Mouse (Mus musculus): ENCODE measurements around the gene Kif1c.
A peak's percentile ranks its signal among the peaks of the same experiment; 100 is the strongest.

The Kif1c gene

GRCm38 (mm10) chr11:70699722-70700556, at the start of gene Kif1c, which contains the start of gene Inca1:
TSS of gene Kif1c (plus strand) at chr11:70700548.
TSS of gene Inca1 (minus strand) at chr11:70700155.
- DNase-seq (ENCODE audit: low spot score in 2 of 2): peak; percentile 93 to 95

GRCm38 (mm10) chr11:70651391-70651790, 49.0 kb upstream of the Kif1c start:
- DNase-seq (ENCODE audit: low spot score in 2 of 2): peak; percentile 47 to 59

- peak in 1 of 2 experiments; percentile 40 for DNase-seq (ENCODE audit: low spot score in 2 of 2)
Observed at GRCm38 (mm10) chr11:70652029-70652883, 48.1 kb upstream of the Kif1c start.

- peak in 1 of 2 experiments; percentile 29 for DNase-seq (ENCODE audit: low spot score in 2 of 2)
Observed at GRCm38 (mm10) chr11:70652884-70653344, 47.4 kb upstream of the Kif1c start.

- DNase-seq (ENCODE audit: low spot score in 2 of 2): peak; percentile 68 to 82
Observed at GRCm38 (mm10) chr11:70653345-70654197, 46.8 kb upstream of the Kif1c start.

GRCm38 (mm10) chr11:70654198-70654922, 46.0 kb upstream of the Kif1c start, which contains the start of gene Pfn1:
TSS of gene Pfn1 (minus strand) at chr11:70654644.
- peak; percentile 65 to 81 for DNase-seq (ENCODE audit: low spot score in 2 of 2)

- DNase-seq (ENCODE audit: low spot score in 2 of 2): peak; percentile 71 to 75
Observed at GRCm38 (mm10) chr11:70654923-70655570, 45.3 kb upstream of the Kif1c start.

- DNase-seq (ENCODE audit: low spot score in 2 of 2): peak; percentile 44 to 67
Observed at GRCm38 (mm10) chr11:70655571-70656455, 44.5 kb upstream of the Kif1c start.

GRCm38 (mm10) chr11:70656456-70656927, 43.9 kb upstream of the Kif1c start:
- no peak for DNase-seq (ENCODE audit: low spot score in 2 of 2)

- no peak for DNase-seq (ENCODE audit: low spot score in 2 of 2)
Observed at GRCm38 (mm10) chr11:70656964-70657363, 43.4 kb upstream of the Kif1c start, which contains the start of gene Eno3. TSS of gene Eno3 (plus strand) at chr11:70657202.

GRCm38 (mm10) chr11:70657573-70657972, 42.8 kb upstream of the Kif1c start:
- DNase-seq (ENCODE audit: low spot score in 2 of 2): no peak

GRCm38 (mm10) chr11:70657991-70658390, 42.4 kb upstream of the Kif1c start:
- DNase-seq (ENCODE audit: low spot score in 2 of 2): no peak

- DNase-seq (ENCODE audit: low spot score in 2 of 2): no peak
Observed at GRCm38 (mm10) chr11:70658521-70658920, 41.8 kb upstream of the Kif1c start.

- DNase-seq (ENCODE audit: low spot score in 2 of 2): no peak
Observed at GRCm38 (mm10) chr11:70658942-70659341, 41.4 kb upstream of the Kif1c start.

GRCm38 (mm10) chr11:70660571-70660970, 39.8 kb upstream of the Kif1c start:
- no peak for DNase-seq (ENCODE audit: low spot score in 2 of 2)

GRCm38 (mm10) chr11:70663101-70663500, 37.2 kb upstream of the Kif1c start:
- no peak for DNase-seq (ENCODE audit: low spot score in 2 of 2)

GRCm38 (mm10) chr11:70663957-70664356, 36.4 kb upstream of the Kif1c start:
- no peak for DNase-seq (ENCODE audit: low spot score in 2 of 2)

- DNase-seq (ENCODE audit: low spot score in 2 of 2): no peak
Observed at GRCm38 (mm10) chr11:70664741-70665140, 35.6 kb upstream of the Kif1c start.

- no peak for DNase-seq (ENCODE audit: low spot score in 2 of 2)
Observed at GRCm38 (mm10) chr11:70666687-70667086, 33.7 kb upstream of the Kif1c start.
